Mouse (Mus musculus) cerebellum, postnatal 36 days (tissue): Measurements from ENCODE around the gene Eml2.
A peak's percentile ranks its signal among the peaks of the same experiment; 100 is the strongest.

Experiments
- DNase-seq, 2 experiments: peaks; one replicate each; pipeline ENCODE4 v3.0.0; 2021 to 2022; ENCODE audit warnings: mixed read lengths in 2 of 2

The Eml2 gene

DNA sequence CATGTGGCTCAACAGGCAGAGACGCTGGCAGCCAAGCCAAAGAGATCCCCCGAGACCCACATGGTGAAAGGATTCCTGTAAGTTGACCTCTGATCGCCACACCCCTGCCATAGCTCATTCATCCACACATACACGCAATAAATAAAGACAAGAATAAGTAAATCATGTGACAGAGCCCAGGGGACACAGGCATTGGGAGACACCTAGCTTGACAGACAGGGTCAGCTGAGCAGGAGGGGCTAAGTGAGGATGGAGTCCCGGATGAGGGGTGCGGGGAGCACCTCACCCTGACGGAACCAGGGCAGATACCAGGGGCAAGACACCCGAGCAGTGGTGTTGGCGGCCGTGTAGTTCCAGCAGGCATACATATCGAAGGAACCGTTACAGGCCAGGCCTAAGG, 12.5 kb upstream of the Eml2 start:
- DNase-seq = no peak

DNA sequence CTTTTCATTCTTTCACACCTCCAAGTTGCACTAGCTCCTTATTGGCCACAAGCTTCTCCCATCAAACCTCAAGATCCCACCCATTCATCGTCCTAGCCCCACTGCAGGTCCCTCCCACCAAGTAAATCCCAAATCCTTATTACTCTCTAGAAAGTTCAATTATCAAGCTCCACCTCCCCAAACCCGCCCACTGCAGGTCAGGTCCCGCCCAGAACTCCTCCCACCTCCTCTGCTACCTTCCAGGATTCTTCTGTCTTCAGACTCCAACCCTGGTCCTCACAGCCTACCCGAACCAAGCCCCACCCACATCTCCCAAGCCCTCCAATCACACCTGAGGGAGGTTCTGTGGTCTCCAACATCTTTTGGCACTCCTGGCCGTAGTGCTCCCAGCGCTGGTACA, 12.0 kb upstream of the Eml2 start:
- no peak for DNase-seq

DNA sequence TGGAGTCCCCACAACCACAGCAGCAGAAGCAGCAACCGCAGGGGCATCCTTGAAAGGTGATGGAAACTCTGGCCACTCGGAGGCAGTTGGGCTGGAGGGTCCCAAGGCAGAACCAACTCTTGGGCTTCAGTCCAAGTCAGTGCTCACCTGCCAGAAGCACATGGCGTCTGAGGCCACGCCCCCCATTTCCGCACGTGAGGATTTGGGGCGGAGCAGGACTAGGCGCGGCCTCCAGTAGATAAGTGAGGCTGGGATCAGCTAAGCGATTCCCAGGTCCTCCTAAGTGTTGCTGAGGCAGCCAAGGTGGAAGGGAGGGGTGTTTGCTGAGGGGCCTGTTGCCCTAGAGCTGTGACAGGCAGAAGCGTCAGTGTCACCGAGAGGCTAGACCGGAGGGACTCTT, 11.2 kb upstream of the Eml2 start:
- DNase-seq = no peak

DNA sequence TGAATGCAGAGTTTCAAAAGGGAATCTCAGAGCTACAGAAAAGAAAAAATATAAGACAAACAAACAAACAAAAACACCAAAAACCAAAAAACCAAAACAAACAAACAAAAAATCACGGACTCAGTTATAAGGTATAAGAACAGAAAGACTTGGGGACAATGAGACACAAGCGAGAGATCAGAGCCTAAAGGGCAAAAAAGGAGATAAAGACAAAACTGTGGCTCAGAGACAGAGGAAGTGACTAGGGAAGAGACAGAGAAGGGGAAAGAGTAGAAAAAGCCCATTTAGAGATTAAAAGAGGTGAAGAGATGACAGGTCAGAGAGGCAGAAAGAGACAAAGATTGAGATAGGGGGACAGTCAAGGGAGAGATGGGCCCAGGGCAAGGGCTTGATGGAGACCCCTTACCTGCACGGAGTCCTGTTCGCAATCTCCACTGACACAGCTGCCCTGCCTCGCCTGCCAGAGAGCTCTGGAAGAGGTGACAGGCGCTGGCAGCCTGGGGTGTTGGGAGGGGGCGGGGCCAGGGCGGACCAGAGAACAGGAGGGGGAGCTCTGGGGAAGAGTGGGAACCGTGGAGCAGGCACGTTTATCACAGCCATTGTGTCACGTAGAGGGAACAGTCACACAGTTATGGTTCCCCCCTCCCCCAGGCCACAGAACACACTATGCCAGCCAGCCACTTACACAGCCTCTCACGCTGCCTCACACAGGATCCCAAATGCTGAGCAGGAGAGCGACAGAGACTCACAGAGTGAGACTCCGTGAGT, 10.4 kb upstream of the Eml2 start, which contains the start of gene Gipr:
TSS of gene Gipr (minus strand) at position 472 of the 768 bp plus-strand sequence.
- DNase-seq = no peak

DNA sequence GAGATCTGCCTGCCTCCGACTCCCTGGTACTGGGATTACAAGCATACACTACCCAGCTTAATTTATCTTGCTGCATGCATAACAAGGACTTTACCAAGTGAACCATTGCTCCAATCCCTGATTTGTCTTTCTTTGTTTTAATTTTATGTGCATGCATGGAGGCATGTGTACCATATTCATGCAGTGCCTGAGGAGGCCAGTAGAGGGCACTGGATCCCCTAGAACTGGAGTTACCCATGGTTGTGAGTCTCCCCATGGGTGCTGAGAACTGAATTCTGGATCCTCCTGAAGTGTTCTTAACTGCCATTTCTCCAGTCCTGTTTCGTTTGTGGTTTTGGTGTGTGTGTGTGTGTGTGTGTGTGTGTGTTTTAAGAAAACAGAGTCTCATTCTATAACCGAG, 9.2 kb upstream of the Eml2 start:
- no peak for DNase-seq

DNA sequence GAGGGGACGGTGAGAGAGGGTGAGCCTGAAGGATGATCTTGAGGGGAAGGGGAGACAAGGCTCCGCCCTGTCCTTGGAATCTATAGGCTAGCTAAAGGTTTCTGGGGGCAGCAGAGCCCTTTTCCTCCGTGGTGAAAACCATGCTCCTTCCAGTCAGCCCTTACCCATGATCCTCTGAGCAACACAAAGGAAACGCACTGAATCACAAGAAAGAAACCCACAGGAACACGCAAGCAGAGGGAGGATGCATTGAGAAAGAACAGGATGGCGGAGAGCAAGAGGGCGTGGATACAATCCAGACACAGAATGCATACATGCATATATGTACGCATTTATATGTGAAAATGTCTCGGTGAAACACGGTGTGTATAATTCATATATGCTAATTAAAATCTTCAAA, 6.7 kb upstream of the Eml2 start:
- DNase-seq = no peak

DNA sequence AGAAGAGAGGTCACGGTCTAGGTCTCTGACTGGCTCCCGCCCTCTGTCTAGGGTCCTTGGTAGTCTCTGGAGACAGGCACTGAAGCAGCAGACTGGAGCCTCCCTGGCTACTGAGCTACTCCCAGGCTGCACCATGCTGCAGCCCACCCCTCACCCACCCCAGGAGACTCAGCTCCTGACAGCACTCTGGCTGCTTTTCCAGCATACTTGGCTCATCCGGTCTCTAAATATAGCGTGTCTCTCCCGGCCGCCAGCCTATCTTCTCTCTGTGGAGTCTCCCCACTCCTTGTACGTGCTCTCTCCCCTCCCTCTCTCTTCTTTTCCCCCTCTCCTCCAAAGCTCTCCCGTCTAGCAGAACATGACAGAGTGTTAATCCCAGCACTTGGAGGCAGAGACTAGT, 6.1 kb upstream of the Eml2 start:
- DNase-seq = no peak

DNA sequence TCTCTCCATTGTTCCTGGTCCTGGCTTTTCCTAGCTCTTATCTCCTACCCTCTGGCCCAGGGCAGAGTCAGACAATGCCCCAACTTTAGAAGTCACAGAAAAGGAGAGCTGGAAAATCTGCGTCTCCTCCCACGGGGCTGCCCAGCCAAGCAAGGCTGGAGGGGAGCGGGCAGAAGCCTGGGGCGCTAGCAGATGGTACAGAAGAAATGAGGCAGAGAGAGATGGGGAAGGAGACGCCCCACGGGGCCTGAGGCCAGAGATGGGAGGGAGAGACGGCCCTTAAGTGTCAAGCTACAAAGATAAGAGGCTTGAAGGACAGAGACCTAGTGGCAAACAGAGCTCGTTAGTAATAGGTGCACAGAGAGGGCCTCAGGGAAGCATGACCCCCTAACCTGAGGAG, 4.4 kb upstream of the Eml2 start:
- DNase-seq = peak in 1 of 2 experiments; percentile 38

DNA sequence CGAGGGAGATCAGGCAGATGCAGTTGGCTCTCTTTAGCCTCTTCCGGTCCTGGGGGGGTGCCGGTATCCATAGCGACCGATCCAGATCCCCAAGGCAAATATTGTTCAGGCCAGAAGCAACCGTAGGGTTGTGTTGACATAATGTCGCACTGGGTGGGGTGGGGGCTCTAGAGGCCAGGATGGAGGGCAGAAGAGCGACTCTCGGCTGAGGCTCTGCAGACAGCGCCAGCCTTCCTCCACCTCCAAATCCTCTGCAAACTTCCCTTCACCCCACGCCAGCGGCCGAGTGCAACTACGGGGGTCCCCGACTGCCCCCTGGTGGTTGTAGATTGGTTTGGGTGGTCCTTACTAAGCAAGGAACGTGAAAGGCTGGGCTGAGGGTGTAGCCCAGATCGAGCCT, 3.3 kb upstream of the Eml2 start:
- DNase-seq = peak; percentile 63 to 73

DNA sequence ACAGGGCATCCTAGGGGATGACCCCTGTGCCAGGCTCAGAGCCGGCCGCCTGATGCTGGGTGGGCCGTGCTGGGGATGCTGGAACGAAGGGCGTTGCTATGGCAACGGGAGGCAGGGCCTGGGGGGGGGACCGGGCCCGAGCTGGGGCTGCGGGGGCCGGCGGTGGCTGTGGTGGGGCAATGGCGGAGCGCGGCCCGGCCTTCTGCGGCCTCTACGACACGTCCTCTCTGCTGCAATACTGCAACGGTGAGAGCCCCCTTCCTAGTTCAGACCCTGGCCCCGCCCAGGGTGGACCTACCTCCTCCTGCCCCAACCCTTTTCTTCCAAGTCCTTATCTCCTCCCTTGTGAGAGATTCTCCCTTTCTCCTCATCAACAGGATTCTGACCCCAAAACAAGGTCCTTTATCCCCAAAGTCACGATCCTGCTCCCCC, 311 bp downstream of the Eml2 start:
- no peak for DNase-seq

DNA sequence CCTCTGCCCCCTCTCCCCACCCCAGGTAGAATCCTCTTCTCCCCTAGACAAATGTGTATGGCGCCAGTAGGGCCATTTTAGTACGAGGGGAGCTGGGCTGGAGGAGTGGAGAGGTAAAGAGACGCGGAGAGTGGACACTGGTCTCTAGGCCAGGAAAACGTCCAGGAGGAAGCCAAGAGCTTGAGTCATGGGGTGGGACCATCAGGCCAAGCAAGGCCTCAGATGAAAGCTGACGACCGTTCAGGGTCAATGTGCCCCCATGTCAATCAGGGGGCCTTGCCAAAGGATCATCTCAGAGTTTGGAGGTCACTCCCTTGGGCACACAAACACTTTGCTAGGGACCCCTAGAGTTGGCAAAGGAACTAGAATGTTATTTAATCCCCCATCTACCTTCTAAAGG, 995 bp downstream of the Eml2 start:
- no peak for DNase-seq

DNA sequence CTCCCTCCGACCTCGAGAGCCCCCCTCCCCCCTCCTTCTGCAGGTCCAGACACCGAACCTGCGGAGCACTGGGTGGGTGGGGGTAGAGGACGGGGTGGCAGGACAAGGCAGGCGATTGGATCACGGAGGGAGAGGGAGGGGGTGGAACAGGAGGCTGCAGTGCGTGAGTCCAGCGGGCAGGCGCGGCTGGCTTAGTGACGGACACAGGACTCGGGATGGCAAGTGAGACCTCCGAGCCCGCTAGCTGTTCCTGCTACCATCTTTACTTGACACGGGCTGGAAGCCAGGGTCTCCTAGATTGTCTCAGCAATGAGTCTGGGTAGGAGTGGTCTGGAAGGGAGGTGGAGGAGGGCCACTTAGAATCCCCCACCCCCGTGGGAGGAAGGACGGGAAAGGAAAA, 1.8 kb downstream of the Eml2 start:
- DNase-seq = peak in 1 of 2 experiments; percentile 38

DNA sequence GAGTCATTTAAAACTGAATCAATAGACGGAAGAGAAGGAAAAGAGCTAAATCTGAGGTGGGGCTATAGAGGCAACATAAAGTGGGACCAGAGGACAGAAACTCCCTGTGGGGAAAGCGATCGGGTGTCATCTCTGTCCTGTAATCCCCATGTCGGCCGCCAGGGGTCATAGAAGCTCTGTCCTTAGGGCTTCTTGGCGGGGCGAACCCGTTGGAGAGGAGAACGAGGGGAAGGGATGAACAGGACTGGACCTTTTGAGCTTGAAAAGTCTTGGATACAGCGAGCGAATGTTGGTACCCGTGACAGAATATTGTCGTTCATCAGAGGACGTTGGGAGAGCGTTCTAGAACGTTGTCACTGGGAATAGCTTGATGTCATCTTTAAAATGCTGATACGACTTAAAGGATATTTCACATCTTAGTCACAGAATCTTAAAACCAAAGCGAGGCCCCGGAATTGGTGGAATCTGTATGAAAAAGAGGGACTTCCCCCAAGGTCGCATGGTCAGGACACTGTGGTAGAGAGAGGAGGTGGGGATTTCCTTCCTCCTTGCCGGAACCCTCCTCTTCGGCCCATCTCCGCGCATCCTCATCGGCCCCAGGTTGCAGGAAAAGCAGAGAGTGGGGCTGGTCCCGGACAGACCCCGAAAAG, 2.3 kb downstream of the Eml2 start:
- DNase-seq = peak; percentile 86 to 88

DNA sequence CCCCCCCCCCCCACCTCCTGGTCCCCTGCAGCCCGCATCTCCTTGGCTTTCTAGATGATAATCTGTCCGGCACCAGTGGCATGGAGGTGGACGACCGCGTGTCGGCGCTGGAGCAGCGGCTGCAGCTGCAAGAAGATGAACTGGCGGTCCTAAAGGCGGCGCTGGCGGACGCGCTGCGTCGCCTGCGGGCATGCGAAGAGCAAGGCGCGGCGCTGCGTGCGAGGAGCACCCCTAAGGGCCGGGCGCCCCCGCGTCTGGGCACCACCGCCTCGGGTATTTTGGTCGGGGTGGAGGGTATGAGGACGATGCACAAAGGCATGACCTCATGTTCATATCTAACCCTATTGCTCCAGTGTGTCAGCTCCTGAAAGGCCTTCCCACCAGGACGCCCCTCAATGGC, 3.0 kb downstream of the Eml2 start:
- DNase-seq = peak in 1 of 2 experiments; percentile 48

DNA sequence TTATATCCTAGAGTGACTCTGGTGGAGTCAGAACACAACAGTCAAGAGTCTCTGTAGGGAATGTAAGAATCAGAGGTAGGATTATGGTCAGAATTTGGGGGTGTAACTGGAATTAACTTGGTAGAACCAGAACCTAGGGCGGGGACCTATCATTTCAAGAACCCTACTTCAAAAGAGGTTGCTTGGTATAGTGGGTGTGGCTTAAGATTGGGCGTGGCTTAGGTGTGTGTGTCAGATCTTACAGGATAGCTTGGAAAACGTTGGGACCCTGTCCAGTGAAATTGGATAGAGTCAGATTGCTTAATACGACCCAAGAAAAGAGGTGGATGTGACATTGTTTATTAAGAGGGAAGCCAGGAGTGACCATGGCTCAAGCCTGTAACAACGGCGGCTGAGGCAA, 3.7 kb downstream of the Eml2 start:
- DNase-seq = no peak

DNA sequence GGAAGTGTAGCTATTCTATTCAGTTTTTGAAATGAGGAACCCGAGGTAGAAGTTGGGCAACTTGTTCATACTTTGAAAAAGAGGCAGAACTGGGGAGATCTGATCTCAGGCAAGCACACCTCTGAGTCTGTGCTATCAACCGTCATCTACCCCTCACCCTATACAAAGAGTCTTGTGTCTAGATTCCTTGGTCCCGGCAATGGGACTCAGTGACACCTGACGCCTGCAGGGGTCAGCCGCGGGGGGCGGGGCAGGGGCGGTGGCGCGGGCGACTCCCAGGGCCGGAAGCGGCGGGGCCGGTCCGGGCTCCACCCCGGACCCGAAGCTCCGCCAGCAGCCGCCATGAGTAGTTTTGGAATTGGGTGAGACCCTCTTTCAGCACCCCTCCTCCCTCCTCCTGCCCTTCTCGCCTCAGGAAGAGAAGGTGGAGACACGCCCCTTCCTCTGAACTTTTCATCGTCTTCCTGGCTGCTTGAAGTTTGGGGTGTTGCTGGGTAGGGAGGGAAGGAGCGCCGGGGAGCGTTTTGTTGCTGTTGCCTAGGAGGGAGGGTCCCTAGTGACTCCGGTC, 4.7 kb downstream of the Eml2 start:
- no peak for DNase-seq

DNA sequence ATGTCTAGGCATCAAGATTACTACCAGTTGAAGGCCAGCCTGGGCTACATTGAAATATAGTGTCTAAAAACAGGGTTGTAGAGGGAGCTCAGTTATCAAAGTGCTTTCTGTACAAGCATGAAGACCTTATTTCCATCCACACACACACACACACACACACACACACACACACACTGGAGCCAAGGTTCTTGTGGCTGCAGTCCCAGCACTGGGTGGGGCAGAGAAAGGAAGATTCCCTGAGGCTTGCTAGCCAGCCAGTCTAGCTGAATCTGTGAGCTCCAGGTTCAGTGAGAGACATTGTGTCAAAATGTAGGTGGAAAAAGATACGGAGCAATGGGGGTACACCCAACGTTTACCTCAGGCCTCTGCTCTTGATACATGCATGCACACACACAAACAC, 8.0 kb downstream of the Eml2 start:
- no peak for DNase-seq

DNA sequence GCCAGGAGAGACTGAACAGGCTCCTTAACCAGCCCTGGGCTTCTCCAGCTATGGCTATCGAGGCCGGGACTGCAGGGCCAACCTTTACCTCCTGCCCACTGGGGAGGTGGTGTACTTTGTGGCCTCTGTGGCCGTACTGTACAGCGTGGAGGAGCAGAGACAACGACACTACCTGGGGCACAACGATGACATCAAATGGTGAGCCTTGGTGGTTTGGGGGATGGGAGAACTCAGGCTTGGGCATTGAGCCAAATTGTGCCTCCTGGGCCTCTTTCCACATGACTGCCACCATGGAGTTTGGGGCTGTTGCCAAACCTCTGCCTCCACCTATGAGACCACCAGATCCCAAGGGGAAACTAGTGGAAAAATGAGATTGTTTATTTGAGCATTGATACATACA, 8.5 kb downstream of the Eml2 start:
- DNase-seq = no peak

DNA sequence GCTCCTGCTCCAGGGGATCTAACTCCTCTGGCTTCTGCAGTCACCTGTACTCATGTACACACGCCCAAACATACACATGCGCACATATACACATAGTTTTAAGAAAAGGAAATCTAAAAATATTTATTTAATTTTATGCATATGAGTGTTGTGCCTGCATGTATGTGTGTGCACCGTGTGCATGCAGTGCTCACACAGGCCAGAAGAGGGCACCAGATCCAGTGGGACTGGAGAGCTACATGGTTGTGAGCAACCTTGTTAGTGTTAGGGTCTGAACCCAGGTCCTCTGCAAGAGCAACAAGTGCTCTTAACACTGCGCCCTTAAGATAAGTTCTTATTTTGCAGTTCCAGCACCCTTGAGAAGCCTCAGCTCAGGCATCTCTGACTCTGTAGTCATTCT, 18.5 kb downstream of the Eml2 start:
- DNase-seq = no peak

DNA sequence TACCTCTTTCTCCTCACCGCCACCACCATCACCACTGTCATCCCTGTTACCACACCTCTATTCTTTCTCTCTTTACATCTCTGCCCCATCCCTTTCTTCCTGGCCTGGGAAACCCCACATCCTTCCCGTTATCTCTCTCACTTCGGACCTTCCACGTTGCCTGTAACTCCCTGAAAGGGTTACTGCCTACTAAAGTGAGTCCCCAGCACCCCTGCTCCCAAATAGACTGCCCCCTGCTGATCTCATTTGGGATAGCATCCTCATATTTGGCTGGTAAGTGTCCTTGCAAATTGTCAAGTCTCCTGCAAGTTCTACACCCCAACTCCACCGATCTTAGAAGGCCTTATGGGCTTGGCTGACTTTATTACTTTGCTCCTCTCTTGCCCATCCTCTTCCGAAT, 20.5 kb downstream of the Eml2 start:
- DNase-seq = peak in 1 of 2 experiments; percentile 35

DNA sequence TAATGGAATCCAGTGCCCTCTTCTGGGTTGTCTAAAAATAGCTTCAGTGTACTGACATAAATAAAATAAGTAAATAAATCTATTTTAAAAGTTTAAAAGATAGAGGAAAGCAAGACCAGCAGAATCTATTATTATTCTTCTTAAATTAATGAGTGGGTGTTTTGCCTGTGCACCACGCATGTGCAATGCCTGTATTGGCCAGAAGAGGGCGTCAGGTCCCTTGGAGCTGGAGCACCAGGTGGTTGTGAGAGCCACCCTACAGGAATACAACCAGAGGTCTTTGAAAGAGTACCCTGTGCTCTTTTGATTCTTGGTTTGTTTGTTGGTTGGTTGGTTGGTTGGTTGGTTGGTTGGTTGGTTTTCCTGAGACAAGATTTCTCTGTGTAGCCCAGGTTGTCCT, 21.8 kb downstream of the Eml2 start:
- peak in 1 of 2 experiments; percentile 26 for DNase-seq

DNA sequence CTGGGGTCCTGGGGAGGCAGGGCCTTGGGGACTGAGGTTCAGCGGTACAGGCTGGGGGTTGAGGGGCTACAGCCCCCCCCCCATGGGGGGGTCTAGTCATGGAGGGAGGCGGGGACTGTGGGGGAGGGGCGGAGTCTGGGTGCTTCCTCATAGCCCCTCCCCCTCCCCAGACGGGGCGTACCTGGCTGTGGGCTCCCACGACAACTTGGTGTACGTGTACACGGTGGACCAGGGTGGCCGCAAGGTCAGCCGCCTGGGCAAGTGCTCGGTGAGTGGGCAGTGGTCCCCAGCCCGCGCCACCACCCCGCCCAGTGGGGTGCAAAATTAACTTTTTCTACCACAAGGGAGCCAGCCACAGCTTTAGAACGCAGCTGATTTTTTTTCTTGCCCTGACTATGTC, 25.4 kb downstream of the Eml2 start:
- DNase-seq = no peak

DNA sequence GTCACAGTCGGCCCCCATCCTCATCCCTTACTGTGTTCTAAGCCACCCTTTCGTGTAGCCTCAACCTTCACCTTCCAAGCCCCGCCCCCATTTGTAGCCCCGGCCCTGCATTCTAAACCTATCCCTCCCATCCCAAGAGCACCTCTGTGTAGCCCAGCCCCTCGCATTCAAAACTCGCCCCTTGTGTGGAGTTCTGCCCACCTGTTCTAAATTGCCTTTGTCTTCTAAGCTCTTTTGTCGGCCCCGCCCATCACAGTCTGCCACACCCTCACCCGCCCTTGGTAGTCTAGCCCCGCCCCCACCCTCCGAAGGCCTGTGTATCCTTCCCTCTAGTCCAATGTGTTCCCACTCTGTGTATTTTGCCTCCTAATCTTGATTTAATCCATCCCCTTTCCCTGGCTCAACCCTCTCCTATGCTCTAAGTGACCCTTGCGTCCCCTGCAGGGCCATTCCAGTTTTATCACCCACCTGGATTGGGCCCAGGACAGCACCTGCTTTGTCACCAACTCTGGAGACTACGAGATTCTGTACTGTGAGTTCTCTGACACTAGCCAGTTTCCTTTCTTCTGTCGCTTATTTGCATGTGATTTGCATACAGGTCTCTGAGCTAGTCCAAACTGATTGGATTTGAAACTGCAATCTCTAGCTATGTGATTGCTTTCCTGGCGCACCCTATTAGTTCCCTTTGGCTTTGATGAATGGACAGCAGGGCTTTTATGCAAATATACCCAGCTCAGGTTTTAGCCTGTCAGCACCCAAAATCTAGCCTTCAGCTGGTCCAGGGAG, 26.0 kb downstream of the Eml2 start:
- no peak for DNase-seq
